Mouse (Mus musculus): ENCODE measurements around the gene Ccdc103.

Ccdc103 gene

GRCm38 (mm10) chr11:102880585-102881313 is at the start of gene Ccdc103, which contains the start of gene Eftud2:
TSS of gene Ccdc103 (plus strand) at chr11:102881204.
TSS of gene Eftud2 (minus strand) at chr11:102880985.
- ATAC-seq (ENCODE audit: low TSS enrichment), result peak; percentile 84

DNA sequence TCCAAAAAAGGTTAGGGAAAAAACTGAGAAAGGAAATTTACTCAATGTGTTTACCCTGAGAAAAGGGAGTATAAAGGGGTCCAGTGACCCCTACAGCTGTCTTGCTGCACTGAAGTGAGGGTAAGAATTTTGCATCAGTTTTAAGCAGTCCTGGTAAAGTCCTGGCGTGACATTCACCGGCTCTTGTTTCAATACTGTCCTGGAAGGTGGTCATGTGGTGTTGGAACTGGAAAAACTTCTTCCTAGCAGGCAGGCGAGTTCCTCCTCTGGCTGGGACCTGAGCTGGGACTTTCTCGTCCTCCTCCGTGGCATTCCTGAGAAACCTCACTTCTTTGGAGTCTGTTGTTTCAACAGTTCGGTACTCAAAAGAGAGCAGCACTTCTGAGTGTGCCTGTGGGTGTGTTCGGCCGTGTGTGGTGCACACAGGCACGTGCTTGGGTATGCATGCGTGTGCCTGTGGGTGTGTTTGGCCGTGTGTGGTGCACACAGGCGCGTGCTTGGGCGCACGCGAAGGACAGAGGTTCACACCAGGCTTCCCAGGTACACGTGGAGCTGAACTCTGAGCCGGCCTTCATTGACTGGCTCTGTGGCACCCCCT is 48.2 kb upstream of the Ccdc103 start:
- no peak for ATAC-seq (ENCODE audit: low TSS enrichment)

- no peak for ATAC-seq (ENCODE audit: low TSS enrichment)
These were observed 46.8 kb upstream of the Ccdc103 start for GRCm38 (mm10) chr11:102834219-102834618.

DNA sequence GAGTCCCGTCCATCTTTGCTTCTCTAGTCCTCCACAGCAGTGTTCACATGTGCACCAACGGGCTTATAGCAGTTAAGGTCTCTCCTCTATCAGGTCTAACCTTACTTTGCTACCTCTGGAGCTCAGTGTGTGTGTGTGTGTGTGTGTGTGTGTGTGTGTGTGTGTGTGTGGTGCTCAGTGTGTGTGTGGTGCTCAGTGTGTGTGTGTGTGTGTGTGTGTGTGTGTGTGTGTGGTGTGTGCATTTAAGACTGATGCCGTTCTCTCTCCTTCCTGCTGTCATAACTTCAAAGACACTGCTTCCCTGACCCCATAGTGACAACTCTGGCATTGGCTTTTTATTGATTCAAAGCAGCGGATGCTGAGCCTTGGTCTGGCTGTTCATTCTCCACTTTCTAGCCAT is 45.5 kb upstream of the Ccdc103 start, which contains the start of gene Higd1b:
TSS of gene Higd1b (plus strand) at position 301 of the 400 bp plus-strand sequence.
- ATAC-seq (ENCODE audit: low TSS enrichment), result no peak

GRCm38 (mm10) chr11:102836146-102836545 is 44.9 kb upstream of the Ccdc103 start:
- no peak for ATAC-seq (ENCODE audit: low TSS enrichment)

DNA sequence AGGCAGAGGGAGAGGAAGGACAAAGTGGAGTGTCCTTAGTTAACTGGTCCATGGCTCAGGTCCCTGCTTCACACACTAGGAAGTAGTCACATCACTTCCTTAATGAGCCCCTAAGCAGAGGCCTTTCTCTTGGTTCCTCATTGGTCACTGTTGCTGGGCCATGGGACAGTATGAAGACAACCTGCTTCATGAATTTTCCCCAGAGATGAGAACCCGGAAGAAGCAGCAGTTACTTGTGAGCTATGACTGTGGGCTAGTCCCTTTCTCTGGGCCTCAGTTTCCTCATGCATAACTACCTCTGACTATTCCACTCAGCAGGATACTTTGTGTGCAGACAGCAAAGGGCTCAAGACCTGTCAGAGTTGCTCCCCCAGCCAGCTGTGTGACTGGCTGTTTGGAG is 43.6 kb upstream of the Ccdc103 start:
- no peak for ATAC-seq (ENCODE audit: low TSS enrichment)

DNA sequence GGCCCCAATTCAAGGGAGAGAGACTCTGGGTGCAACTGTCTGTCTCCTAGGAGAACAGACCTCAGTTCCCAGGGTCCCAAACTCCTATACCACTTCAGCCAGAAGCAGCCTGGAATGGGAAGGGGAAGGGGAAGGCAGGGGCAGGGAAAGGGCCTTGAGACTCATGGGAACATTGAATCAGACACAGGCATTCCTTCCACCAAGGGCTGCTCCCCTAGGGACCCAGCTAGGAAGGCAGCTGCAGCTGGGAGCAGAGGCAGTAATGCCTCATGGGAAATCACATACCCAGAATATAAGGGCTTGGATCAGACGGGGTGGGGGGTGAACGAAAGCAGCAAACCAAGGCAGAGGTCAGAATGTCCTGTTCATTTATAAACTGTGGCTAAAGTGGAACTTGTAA is 42.9 kb upstream of the Ccdc103 start:
- ATAC-seq (ENCODE audit: low TSS enrichment), result no peak

- ATAC-seq (ENCODE audit: low TSS enrichment), result no peak
These were observed 42.3 kb upstream of the Ccdc103 start for GRCm38 (mm10) chr11:102838616-102839150.

DNA sequence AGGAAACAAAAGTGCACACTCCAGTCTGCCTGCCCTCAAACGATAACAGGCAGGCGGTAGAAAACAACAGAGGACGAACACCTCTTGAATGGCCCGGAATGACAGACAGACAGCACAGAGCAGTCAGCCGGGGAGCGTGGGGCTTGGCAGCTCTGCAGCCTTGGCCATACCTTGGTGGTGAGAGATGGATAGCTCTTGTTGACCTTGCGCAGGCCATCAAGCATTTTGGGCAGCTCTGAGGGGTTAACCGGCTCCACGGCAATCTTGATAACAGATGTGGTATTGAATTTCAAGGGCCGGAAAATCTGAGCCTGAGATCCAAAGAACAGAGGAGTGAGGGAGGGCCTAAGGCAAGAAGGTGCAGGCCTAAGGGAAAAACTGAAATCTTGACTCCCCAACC is 35.1 kb upstream of the Ccdc103 start:
- no peak for ATAC-seq (ENCODE audit: low TSS enrichment)

- ATAC-seq (ENCODE audit: low TSS enrichment), result no peak; the same call in 1 of the 2 replicates
These were observed 29.1 kb upstream of the Ccdc103 start for GRCm38 (mm10) chr11:102851883-102852282.

GRCm38 (mm10) chr11:102853760-102854159 is 27.2 kb upstream of the Ccdc103 start:
- no peak for ATAC-seq (ENCODE audit: low TSS enrichment)

DNA sequence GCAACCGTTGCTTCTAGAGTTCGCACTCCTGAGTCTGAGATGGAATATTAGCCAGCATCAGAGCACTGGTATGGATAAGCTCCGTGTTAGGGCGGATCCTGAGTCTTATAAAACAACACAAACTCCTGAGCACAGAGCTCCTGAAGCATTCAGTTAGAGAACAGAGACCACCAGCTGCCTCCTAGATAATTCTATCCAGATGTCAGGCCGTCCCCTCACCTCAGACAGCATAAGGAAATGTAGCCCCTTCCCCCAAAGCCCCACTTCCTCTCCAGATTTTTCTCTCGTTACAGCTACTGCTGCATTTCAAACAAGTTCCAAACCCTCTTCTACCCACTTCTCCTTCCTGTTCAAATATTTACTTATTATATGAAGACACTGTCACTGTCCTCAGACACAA is 25.1 kb upstream of the Ccdc103 start:
- no peak for ATAC-seq (ENCODE audit: low TSS enrichment)

DNA sequence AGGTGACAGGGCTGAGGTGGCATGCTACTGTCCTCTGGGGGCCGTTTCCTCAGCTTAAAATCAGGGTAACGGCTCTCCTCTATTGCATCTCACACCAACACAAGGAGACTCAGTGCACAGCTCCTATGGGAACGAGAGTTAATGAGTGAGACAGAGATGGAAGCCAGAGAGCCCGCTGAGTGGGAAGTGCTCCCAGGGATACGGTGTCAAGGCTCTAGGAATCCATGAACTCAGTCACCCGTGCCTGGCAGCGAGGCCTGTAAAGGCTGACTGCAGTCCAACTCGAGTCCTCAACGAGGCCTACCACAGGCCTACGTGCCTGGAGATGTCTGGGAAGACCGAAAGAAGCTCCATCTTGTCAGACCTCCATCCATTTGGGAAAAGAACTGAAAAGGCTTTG is 22.1 kb upstream of the Ccdc103 start:
- no peak for ATAC-seq (ENCODE audit: low TSS enrichment)

- peak; percentile 83 for ATAC-seq (ENCODE audit: low TSS enrichment)
These were observed 21.1 kb upstream of the Ccdc103 start for GRCm38 (mm10) chr11:102859933-102860332.

DNA sequence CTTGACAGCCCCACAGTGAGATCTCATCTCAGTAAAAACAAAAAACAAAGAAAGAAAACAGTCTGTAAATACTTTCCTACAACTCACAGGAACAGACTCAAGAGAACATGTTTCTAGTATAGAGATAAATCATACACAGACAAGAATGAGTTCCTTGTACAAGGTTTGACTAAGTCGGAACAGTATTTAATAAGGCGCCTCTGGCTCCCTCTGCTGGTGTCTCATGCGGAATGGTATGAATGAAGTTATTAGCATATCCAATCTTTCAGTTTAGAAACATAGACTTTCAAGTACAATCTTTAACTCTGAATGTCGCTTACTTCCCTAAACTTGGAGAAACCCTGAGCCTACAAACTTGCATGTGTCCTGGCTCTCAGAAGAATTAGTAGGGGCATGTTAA is 16.7 kb upstream of the Ccdc103 start:
- ATAC-seq (ENCODE audit: low TSS enrichment), result no peak

DNA sequence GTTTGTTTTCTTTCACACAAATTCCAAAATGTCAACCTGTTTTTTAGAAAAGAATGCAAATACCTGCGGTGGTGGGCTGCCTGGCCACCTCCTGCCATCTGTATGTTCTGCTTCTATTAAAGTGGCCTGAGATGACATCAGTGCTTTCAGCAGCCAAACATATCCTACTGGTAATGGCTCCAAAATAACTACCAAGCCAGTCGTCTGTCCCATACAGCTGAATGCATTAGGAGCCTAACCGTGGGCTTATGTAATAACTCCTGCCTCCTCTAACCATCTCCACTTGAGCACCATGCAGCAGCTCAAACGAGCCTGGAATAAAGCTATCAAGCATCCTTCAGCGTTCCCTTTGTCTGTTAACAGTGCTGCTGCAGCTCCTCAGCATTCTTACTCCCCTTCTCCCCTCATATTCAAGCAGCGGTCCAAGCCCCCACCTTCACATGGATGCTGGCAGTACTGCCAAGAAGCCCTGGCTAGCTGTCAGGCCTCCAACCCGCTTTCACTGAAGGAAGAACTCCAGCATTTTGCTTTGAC is 6.1 kb upstream of the Ccdc103 start:
- ATAC-seq (ENCODE audit: low TSS enrichment), result peak; percentile 97

DNA sequence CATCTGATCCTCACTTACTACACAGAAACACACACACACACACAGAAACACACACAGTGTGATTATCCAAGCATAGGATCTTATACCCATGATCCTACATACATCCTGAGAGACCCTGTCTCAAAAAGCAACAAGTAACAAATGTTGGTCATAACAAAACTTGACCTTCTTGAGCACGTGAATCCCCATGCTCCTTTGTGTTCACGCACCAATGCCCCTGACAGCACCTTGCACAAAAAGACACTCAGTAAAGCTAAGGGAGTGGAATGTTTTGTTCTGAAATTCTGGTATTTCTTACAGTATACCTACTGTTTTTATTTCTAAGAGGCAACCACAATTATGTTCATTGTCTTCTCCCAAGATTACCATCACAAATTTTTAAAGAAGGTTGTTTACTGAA is 1.4 kb upstream of the Ccdc103 start:
- no peak for ATAC-seq (ENCODE audit: low TSS enrichment)

DNA sequence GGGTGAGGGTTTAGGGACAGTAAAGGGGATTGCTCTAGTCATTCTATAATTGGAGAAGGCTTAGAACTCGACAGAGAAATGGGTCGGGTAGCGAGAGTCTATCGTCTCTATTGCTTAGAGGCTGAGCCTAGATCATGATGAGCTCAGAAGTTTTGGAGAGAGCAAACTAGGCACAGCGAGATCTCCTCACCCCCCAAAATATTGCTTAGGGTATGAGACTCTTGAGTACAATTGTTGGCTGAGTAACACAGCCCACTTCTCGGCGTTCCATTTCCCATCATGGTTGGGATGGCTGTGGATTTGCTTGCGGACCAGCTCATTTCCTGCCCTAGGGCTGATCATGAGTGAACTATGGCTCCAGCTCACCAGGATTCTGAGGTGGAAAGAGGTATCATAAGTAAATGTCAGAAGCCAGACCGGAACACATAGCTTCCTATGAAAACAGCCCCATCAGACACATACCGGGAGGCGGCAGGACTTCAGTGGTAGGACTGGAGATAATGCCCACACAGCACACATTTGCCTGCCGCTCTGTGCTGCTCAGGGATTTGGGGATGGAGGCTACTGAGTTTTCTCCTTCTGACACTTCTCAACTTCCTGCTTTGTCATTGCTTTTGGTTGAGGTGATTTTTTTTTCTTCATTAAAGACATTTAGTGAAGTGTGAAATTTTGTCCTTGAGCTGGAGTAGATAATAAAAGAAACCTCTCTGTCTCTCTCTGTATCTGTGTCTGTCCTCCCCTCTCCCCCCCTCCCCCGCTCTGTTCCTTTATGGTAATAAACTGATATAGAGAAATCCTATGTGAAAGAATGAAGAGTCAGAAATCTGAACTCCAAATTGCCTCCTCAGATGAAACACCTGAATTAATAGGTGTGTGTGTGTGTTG is 552 bp downstream of the Ccdc103 start:
- ATAC-seq (ENCODE audit: low TSS enrichment), result peak; percentile 45; the same call in 1 of the 2 replicates

- ATAC-seq (ENCODE audit: low TSS enrichment), result no peak
These were observed 3.7 kb downstream of the Ccdc103 start, which contains the start of gene Fam187a for GRCm38 (mm10) chr11:102884616-102885219. TSS of gene Fam187a (plus strand) at chr11:102885169.

GRCm38 (mm10) chr11:102887433-102887832 is 6.4 kb downstream of the Ccdc103 start:
- no peak for ATAC-seq (ENCODE audit: low TSS enrichment)

- peak; percentile 72 for ATAC-seq (ENCODE audit: low TSS enrichment)
These were observed 7.1 kb downstream of the Ccdc103 start for GRCm38 (mm10) chr11:102888135-102888534.
